Mouse (Mus musculus) intestine, postnatal 0 days (tissue): ENCODE measurements around the gene Btrc. TPM values are rescaled to one million over a fixed set of nuclear protein-coding genes. Genes with fewer than 3 reads are reported as not detected.

Experiments used
- ATAC-seq: fragments of 200-750 bp; cut with Nextera tagmentation; 2 replicates; pipeline ENCODE4 v1.8.0; 2017; ENCODE audit warnings: mild to moderate bottlenecking, moderate TSS enrichment, moderate library complexity
- H3K27ac ChIP-seq: fragments of 300-500 bp; sonication (generic); 2 replicates; pipeline ENCODE4 v1.5.1; 2014; ENCODE audit warnings: mild to moderate bottlenecking, low read depth, low read length, moderate library complexity
- H3K27me3 ChIP-seq: fragments of 300-500 bp; sonication (generic); replicated peaks from 2 replicates; pipeline ENCODE4 v1.6.1; 2014; ENCODE audit warnings: low read length, mixed read lengths; ENCODE audit not compliant: control insufficient read depth, insufficient read depth
- H3K36me3 ChIP-seq: fragments of 300-500 bp; sonication (generic); 2 replicates; pipeline ENCODE4 v1.6.1; 2014; ENCODE audit warnings: mild to moderate bottlenecking, moderate library complexity; ENCODE audit not compliant: control insufficient read depth, insufficient read depth
- H3K4me1 ChIP-seq: fragments of 300-500 bp; sonication (generic); replicated peaks from 2 replicates; pipeline ENCODE4 v1.6.1; 2014; ENCODE audit warnings: antibody characterized with exemption, low read length, mixed read lengths; ENCODE audit not compliant: control insufficient read depth, insufficient read depth
- H3K4me2 ChIP-seq: fragments of 300-500 bp; sonication (generic); replicated peaks from 2 replicates; pipeline ENCODE4 v1.6.1; 2014; ENCODE audit warnings: low read depth, mild to moderate bottlenecking, moderate library complexity
- H3K4me3 ChIP-seq: fragments of 300-500 bp; sonication (generic); 2 replicates; pipeline ENCODE4 v1.5.1; 2014; ENCODE audit warnings: low read depth, low read length
- H3K9ac ChIP-seq: fragments of 300-500 bp; sonication (generic); 2 replicates; pipeline ENCODE4 v1.6.1; 2014; ENCODE audit warnings: mild to moderate bottlenecking, low read depth, low read length
- H3K9me3 ChIP-seq: fragments of 300-500 bp; sonication (generic); 2 replicates; pipeline ENCODE4 v1.6.1; 2016; ENCODE audit warnings: mixed run types; ENCODE audit not compliant: control insufficient read depth
- CTCF ChIP-seq: sonication (generic); IDR thresholded peaks from 2 replicates; pipeline ENCODE4 v1.5.1; 2016; ENCODE audit warnings: low read depth, mild to moderate bottlenecking, control low read depth, antibody characterized with exemption, moderate library complexity
- WGBS: fragments of 180-500 bp; shearing (Covaris S2); extraction: QIAGEN DNeasy Blood & Tissue Kit; methylation state at CpG from one replicate; pipeline ENCODE4 v1.1.7; 2014; 5-methylcytosine and 5-hydroxymethylcytosine counted together
- polyA plus RNA-seq: library from polyadenylated mRNA; unstranded; fragments of >200 nt; fragmentation: Nextera tagmentation; extraction: Ambion mirVana; gene quantifications from 2 replicates; pipeline ENCODE4 v1.2.1, GENCODE M21; 2015

Btrc gene
- polyA plus RNA-seq, 1 experiment from 2014 or later = 11.9 TPM

DNA sequence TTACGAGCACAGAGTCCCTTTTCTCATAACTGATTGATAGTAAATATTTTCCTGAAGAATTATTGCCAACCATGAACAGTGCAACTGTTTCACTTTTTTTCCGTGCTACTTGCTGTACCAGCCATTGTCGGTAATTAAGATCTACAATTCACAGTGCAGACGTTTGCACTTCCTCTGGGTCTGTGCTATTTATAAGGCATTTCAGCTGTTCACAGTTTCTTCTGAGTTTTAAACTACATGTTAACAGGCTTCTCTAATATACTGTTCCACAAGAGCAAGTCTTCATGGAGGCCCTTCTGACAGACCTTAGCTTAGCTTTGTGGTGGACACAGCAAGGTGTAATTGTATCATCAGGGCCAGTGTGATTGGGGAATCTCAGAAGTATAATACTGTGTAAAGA, 111.2 kb downstream of the Btrc start:
- ATAC-seq = no peak
- Histone ChIP-seq H3K9ac (no peak overlapping the region), H3K4me1 (no peaks in the 10 kb centered on the region), H3K4me3 (no peak overlapping the region), H3K27me3 (no peaks in the 10 kb centered on the region), H3K9me3 (no peaks in the 10 kb centered on the region), H3K4me2 (no peak overlapping the region), H3K36me3 (no peaks in the 10 kb centered on the region), H3K27ac (no peak overlapping the region)
- no peak for TF ChIP-seq CTCF
- WGBS = 53% methylated on average over 4 of the region's 4 CpGs

- H3K27me3 ChIP-seq = no peaks in the 10 kb centered on the region
- TF ChIP-seq CTCF = no peak
Measured at GRCm38 (mm10) chr19:45475928-45476553, 112.5 kb downstream of the Btrc start.

DNA sequence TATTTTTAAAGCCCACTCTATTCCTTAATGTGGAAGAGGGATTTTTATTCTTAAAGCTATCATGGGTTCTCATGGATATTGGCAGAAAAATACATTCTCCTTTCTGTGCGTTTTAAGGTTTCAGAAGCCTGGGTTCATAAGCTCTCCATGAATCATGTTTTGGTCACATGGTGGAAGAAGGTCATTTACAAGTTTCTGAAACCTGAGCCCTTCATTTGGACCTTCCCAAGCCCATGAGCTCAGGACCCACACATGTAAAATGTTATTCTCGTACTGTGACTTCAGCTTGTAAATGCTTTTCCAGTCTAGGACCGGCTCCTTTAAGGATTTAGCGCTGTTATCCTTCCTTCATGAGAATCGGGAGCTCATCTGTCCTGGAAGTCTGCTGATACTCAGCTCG, 116.0 kb downstream of the Btrc start:
- Histone ChIP-seq H3K4me3 (no peak overlapping the region), H3K4me1 (no peaks in the 10 kb centered on the region), H3K36me3 (no peaks in the 10 kb centered on the region), H3K27ac (no peak overlapping the region), H3K4me2 (no peak overlapping the region), H3K27me3 (no peaks in the 10 kb centered on the region), H3K9me3 (no peaks in the 10 kb centered on the region), H3K9ac (no peak overlapping the region)
- 82% methylated on average over 6 of the region's 6 CpGs for WGBS
- no peak for TF ChIP-seq CTCF
- ATAC-seq = no peak

More at GRCm38 (mm10) chr19:45475928-45476553, 112.5 kb downstream of the Btrc start:
- H3K4me3 ChIP-seq = no peak overlapping the region
- WGBS = 56% methylated on average over 24 of the region's 24 CpGs
- no peak overlapping the region for H3K27ac ChIP-seq
- H3K9ac ChIP-seq = no peak overlapping the region
- no peaks in the 10 kb centered on the region for H3K4me1 ChIP-seq
- H3K4me2 ChIP-seq = no peak overlapping the region
- no peaks in the 10 kb centered on the region for H3K36me3 ChIP-seq
- ATAC-seq = no peak
- no peaks in the 10 kb centered on the region for H3K9me3 ChIP-seq

- TF ChIP-seq CTCF = no peak
- H3K9ac ChIP-seq = no peak overlapping the region
- H3K9me3 ChIP-seq = no peaks in the 10 kb centered on the region
- no peak overlapping the region for H3K4me3 ChIP-seq
- no peak for ATAC-seq
- H3K4me2 ChIP-seq = no peak overlapping the region
- H3K27ac ChIP-seq = no peak overlapping the region
- no peaks in the 10 kb centered on the region for H3K36me3 ChIP-seq
- 86% methylated on average over 2 of the region's 2 CpGs for WGBS
- H3K27me3 ChIP-seq = no peaks in the 10 kb centered on the region
- H3K4me1 ChIP-seq = no peaks in the 10 kb centered on the region
Measured at GRCm38 (mm10) chr19:45480490-45480889, 117.0 kb downstream of the Btrc start.

GRCm38 (mm10) chr19:45480951-45481350, 117.4 kb downstream of the Btrc start:
- TF ChIP-seq CTCF = no peak
- Histone ChIP-seq H3K36me3 (no peaks in the 10 kb centered on the region), H3K27ac (no peak overlapping the region), H3K9me3 (no peaks in the 10 kb centered on the region), H3K4me3 (no peak overlapping the region), H3K27me3 (no peaks in the 10 kb centered on the region), H3K9ac (no peak overlapping the region), H3K4me1 (no peaks in the 10 kb centered on the region), H3K4me2 (no peak overlapping the region)
- 85% methylated on average over 4 of the region's 4 CpGs for WGBS
- no peak for ATAC-seq

DNA sequence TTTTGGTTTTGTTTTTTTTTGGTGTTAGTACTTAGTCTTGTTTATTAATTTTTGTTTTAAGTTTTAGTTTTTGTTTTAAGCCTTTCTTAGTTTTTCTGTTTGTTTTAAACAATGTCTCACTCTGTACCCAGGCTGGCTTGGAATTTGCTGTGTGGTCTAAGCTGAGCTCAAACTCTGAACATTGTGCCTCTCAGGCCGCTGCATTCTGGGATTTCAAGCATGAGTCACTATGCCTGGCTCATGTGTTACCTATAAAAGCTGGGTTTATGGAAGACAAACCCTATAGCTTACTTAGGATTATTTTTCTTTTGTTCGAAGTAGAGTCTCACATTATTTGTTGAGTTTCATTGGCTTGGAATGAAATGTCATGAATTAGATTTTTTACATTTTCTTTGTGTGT, 119.9 kb downstream of the Btrc start:
- Histone ChIP-seq H3K4me2 (no peak overlapping the region), H3K9me3 (no peaks in the 10 kb centered on the region), H3K36me3 (no peaks in the 10 kb centered on the region), H3K4me3 (no peak overlapping the region), H3K9ac (no peak overlapping the region), H3K4me1 (no peaks in the 10 kb centered on the region), H3K27ac (no peak overlapping the region), H3K27me3 (no peaks in the 10 kb centered on the region)
- TF ChIP-seq CTCF = no peak
- 75% methylated on average over 2 of the region's 2 CpGs for WGBS
- no peak for ATAC-seq
